Mouse (Mus musculus) intestine, embryonic 15.5 days (tissue): Measurements from ENCODE around the gene Gdpd3. TPM values are rescaled to one million over a fixed set of nuclear protein-coding genes. Genes with fewer than 3 reads are reported as not detected.

Source experiments
- ATAC-seq: fragments of 200-750 bp; cut with Nextera tagmentation; 2 replicates; pipeline ENCODE4 v1.8.0; 2017; ENCODE audit warnings: moderate TSS enrichment, moderate library complexity
- H3K27ac ChIP-seq: fragments of 300-500 bp; sonication (generic); 2 replicates; pipeline ENCODE4 v1.5.1; 2015; ENCODE audit warnings: mild to moderate bottlenecking, inconsistent platforms
- H3K27me3 ChIP-seq: fragments of 300-500 bp; sonication (generic); replicated peaks from 2 replicates; pipeline ENCODE4 v1.6.1; 2015; ENCODE audit warnings: inconsistent platforms
- H3K36me3 ChIP-seq: fragments of 300-500 bp; sonication (generic); 2 replicates; pipeline ENCODE4 v1.6.1; 2015; ENCODE audit warnings: inconsistent platforms
- H3K4me1 ChIP-seq: fragments of 300-500 bp; sonication (generic); replicated peaks from 2 replicates; pipeline ENCODE4 v1.6.1; 2015; ENCODE audit warnings: inconsistent platforms
- H3K4me2 ChIP-seq: fragments of 300-500 bp; sonication (generic); replicated peaks from 2 replicates; pipeline ENCODE4 v1.6.1; 2015; ENCODE audit warnings: mild to moderate bottlenecking, inconsistent platforms
- H3K4me3 ChIP-seq: fragments of 300-500 bp; sonication (generic); replicated peaks from 2 replicates; pipeline ENCODE4 v1.5.1; 2015; ENCODE audit warnings: inconsistent platforms
- H3K9ac ChIP-seq: fragments of 300-500 bp; sonication (generic); 2 replicates; pipeline ENCODE4 v1.6.1; 2015; ENCODE audit warnings: inconsistent platforms
- H3K9me3 ChIP-seq: fragments of 300-500 bp; sonication (generic); 2 replicates; pipeline ENCODE4 v1.6.1; 2016; ENCODE audit warnings: inconsistent platforms
- WGBS: fragments of 180-500 bp; shearing (Covaris S2); methylation state at CpG from one replicate; pipeline ENCODE4 v1.1.7; 2015; 5-methylcytosine and 5-hydroxymethylcytosine counted together
- polyA plus RNA-seq: library from polyadenylated mRNA; unstranded; fragments of >200 nt; fragmentation: Nextera tagmentation; extraction: Ambion mirVana; gene quantifications from 2 replicates; pipeline ENCODE4 v1.2.1, GENCODE M21; 2015

Gene Gdpd3
- polyA plus RNA-seq, 1 experiment from 2014 or later: 1.4 TPM

GRCm38 (mm10) chr7:126801057-126801422 lies 34.9 kb downstream of the Gdpd3 start:
- Histone ChIP-seq H3K27me3 (no peaks in the 10 kb centered on the region), H3K4me2 (no peak overlapping the region), H3K9me3 (no peaks in the 10 kb centered on the region), H3K4me1 (peaks cover 31% of the 10 kb centered on the region), H3K9ac (no peak overlapping the region), H3K27ac (no peak overlapping the region), H3K36me3 (peaks cover 14% of the 10 kb centered on the region), H3K4me3 (no peak overlapping the region)
- ATAC-seq: no peak
- WGBS: 93% methylated on average over 16 of the region's 16 CpGs

DNA sequence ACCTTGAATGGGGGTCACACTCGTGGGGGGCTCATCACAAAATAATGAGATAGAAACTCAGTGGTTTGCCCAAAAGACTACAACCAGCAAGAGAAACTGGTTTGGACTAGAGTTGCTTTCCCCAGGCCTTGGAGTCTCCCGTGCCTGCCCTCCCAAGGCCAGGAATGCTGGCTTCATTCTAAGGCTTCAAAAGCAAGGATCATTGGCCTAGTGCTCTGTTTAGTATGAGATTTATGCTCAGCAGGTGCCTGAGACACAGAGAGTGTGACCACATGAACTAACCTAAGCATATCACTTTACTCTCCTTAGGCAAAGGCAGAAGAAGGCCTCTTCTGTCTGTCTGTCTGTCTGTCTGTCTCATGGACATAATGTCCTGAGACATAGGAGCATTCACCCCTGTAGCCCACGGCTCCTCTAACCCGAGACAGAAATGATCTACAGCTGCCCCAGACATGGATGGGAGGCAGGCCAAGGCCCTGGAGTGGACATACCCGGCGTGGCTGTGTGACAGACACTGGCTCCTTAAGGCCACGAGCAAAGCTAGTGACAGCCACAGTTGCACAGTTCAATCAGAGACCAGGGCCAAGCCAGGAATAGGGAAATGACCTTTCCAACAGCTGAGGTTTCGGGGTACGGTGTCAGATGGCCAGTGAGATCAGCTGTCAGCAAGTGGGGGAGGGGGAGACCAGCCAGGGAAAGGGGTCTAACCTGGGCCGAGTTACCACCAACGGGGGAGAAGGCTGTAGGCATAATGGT lies 36.2 kb downstream of the Gdpd3 start:
- no peak overlapping the region for H3K27ac ChIP-seq

GRCm38 (mm10) chr7:126803181-126803580 lies 37.0 kb downstream of the Gdpd3 start:
- no peak for ATAC-seq
- WGBS: 67% methylated on average over 6 of the region's 6 CpGs
- H3K36me3 ChIP-seq: 0 out of 2 replicates have a peak, but pooled peaks cover 2% of the 10 kb centered on the region
- no peaks in the 10 kb centered on the region for H3K27me3 ChIP-seq
- H3K27ac ChIP-seq: 0 out of 2 replicates have a peak overlapping the region, but pooled peaks have one; percentile 13
- H3K4me2 ChIP-seq: no peak overlapping the region
- peaks cover 22% of the 10 kb centered on the region for H3K4me1 ChIP-seq
- no peak overlapping the region for H3K4me3 ChIP-seq
- H3K9ac ChIP-seq: no peak overlapping the region
- H3K9me3 ChIP-seq: no peaks in the 10 kb centered on the region

More for the DNA sequence above, 36.2 kb downstream of the Gdpd3 start:
- Histone ChIP-seq H3K27me3 (no peaks in the 10 kb centered on the region), H3K9ac (no peak overlapping the region), H3K36me3 (0 out of 2 replicates have a peak, but pooled peaks cover 2% of the 10 kb centered on the region), H3K9me3 (no peaks in the 10 kb centered on the region), H3K4me3 (no peak overlapping the region), H3K4me1 (peaks cover 19% of the 10 kb centered on the region), H3K4me2 (no peak overlapping the region)
- 85% methylated on average over 11 of the region's 11 CpGs for WGBS
- no peak for ATAC-seq

DNA sequence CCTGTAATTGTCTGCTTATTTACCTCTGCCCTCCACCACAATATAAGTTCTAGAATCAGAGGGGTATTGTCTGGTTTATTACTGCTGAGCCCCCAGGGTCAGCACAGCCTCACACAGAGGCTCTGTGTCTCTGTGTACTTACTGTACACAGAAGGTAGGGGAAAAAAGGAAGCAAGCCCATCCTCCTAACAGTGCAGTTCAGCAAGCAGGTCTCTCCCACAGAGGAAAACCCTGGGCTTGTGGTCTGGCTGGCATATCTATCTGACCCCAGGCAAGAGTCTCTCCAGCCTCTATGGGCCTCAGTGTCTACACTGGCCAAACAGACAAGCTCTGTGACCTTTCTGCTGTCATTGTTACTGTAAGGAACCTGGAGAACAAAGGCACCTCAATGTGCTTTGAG lies 37.6 kb downstream of the Gdpd3 start:
- Histone ChIP-seq H3K9me3 (no peaks in the 10 kb centered on the region), H3K9ac (no peak overlapping the region), H3K4me1 (peaks cover 28% of the 10 kb centered on the region), H3K36me3 (0 out of 2 replicates have a peak, but pooled peaks cover 2% of the 10 kb centered on the region), H3K4me3 (no peak overlapping the region), H3K27ac (0 out of 2 replicates have a peak overlapping the region, but pooled peaks have one; percentile 13), H3K27me3 (no peaks in the 10 kb centered on the region), H3K4me2 (no peak overlapping the region)
- no peak for ATAC-seq

DNA sequence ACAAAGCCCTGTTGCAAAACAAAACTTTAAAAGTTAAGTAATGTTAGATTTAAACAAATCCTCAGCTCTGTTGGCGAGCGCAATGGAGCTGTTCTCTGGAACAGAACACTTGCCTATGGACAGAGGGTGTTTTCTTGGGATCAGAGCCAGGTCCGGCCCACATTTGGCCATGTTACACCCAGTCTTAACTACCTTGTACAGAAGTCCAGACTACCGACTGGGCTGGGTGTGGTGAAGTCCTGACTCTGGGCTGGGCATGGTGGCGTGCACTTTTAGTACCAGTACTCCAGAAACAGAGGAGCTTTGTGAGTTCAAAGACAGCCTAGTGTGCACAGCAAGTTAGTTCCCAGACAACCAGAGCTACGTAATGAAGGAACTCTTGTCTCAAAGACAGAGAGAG lies 40.8 kb downstream of the Gdpd3 start:
- Histone ChIP-seq H3K27ac (no peak overlapping the region), H3K4me3 (no peak overlapping the region), H3K36me3 (0 out of 2 replicates have a peak, but pooled peaks cover 2% of the 10 kb centered on the region), H3K9me3 (no peaks in the 10 kb centered on the region), H3K27me3 (no peaks in the 10 kb centered on the region), H3K9ac (no peak overlapping the region), H3K4me1 (peaks cover 15% of the 10 kb centered on the region), H3K4me2 (no peak overlapping the region)
- WGBS: 66% methylated on average over 6 of the region's 6 CpGs
- ATAC-seq: no peak

DNA sequence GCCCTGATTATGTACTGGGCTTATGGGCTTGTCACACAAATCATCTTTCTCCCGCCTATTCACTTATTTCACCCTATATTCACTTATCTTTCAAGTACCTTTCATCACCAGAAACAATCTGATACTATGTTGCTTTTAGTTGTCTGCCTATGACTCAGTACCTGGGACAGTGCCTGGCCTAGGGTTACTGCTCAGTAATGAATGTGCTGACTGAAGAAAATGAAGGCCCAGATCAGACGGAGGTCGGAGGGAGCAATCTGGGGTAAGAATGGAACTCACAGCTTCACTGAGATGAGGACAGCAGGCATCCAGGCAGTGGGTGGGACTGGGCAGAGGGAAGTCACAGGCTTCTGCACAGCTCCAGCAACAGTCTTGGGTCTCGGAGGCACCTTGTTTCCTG lies 41.3 kb downstream of the Gdpd3 start:
- Histone ChIP-seq H3K27me3 (no peaks in the 10 kb centered on the region), H3K27ac (no peak overlapping the region), H3K9ac (no peak overlapping the region), H3K36me3 (0 out of 2 replicates have a peak, but pooled peaks cover 2% of the 10 kb centered on the region), H3K9me3 (no peaks in the 10 kb centered on the region), H3K4me1 (peaks cover 15% of the 10 kb centered on the region), H3K4me2 (peak overlapping the region; percentile 85), H3K4me3 (no peak overlapping the region)
- no peak for ATAC-seq
- 65% methylated on average over 4 of the region's 4 CpGs for WGBS

DNA sequence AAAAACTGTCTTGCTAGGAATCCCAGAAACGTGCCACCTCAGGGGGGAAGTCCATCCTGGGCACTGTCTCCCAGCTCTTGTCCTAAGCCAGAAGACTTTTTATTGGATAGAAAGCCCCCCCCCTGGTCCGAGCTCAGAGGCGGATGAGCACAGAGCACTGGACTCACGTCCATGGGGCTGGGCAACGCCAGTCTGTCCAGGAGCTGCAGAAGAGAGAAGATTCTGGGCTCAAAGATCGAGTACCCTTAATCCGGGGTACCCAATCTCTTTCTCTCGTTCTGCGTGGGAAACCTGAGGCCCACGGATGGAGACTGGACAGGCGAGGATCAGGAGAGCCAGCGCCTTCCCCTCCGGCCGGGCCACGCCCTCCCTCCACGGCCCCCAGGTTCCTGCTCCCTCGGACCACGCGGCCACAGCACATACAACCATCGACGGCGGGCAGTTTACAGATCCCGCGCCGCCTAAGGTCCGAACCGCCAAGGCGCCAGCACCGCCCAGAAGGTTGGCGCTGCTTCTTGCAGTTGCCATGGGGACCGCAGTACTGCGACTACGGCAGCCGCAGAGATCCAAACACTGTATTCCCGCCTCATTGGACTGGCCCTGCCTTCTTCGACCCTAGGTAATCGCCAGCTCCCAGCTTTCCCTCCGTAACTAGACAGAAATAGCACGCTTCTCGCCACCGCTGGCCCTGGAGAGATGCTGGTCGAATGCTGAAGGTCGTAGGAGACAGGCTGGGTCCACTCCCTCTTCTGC lies 42.7 kb downstream of the Gdpd3 start:
- Histone ChIP-seq H3K4me3 (peak overlapping the region; percentile 63), H3K27ac (peak overlapping the region; percentile 74), H3K4me1 (peaks cover 15% of the 10 kb centered on the region), H3K27me3 (no peaks in the 10 kb centered on the region), H3K4me2 (peak overlapping the region; percentile 85), H3K9ac (peak overlapping the region; percentile 76), H3K9me3 (no peaks in the 10 kb centered on the region), H3K36me3 (0 out of 2 replicates have a peak, but pooled peaks cover 2% of the 10 kb centered on the region)
- WGBS: under 1% methylated on average over 43 of the region's 43 CpGs
- ATAC-seq: peak; percentile 95

GRCm38 (mm10) chr7:126809723-126810369 lies 43.7 kb downstream of the Gdpd3 start:
- peak overlapping the region; percentile 85 for H3K4me2 ChIP-seq
- no peaks in the 10 kb centered on the region for H3K9me3 ChIP-seq
- H3K27ac ChIP-seq: no peak overlapping the region
- 52% methylated on average over 5 of the region's 5 CpGs for WGBS
- H3K4me3 ChIP-seq: no peak overlapping the region
- H3K27me3 ChIP-seq: no peaks in the 10 kb centered on the region
- no peaks in the 10 kb centered on the region for H3K36me3 ChIP-seq
- H3K4me1 ChIP-seq: peaks cover 15% of the 10 kb centered on the region
- H3K9ac ChIP-seq: no peak overlapping the region
- ATAC-seq: no peak

DNA sequence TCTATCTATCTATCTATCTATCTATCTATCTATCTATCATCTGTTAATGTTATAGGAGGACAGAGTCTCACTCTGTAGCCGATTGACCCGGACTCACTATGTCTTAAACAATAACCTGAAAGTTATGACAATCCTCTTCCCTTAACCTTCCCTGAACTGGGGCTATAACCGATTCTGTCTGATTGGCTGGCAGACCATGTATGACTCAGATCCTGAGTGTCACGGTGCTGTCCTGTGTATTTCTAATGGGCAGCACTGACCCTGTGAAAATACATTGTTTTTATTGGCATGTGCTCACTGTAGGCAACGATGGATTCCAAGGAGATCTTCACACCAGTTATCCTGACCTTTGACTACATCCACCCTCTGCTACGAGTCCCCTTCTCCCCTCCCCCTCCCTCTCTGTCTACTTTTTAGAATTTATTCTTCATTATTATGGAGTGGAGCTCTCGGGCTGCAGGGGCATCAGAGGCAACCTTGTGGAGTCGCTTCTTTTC lies 49.6 kb downstream of the Gdpd3 start:
- Histone ChIP-seq H3K9me3 (no peaks in the 10 kb centered on the region), H3K4me3 (no peak overlapping the region), H3K27ac (no peak overlapping the region), H3K27me3 (no peaks in the 10 kb centered on the region), H3K36me3 (no peaks in the 10 kb centered on the region), H3K4me2 (no peak overlapping the region), H3K4me1 (no peaks in the 10 kb centered on the region), H3K9ac (no peak overlapping the region)
- 60% methylated on average over 8 of the region's 8 CpGs for WGBS
- no peak for ATAC-seq

DNA sequence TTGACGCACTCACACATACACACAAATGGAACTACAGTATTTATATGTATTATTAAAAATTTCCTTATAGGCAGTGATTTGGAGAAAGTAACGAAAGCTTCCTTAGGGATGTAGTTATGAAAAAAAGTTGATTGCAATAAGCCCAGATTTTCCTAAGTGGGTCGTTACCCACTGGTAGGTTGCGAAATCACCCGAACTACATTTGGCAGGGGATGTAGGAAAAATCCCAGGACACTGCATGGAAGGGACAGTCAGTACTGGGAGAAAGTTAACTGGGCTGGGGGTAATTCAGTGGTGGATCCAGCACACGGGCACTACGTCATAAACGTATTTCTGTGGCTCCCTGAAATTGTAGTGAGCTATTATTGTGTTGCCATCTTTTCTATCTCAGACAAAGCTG lies 50.4 kb downstream of the Gdpd3 start:
- ATAC-seq: no peak
- Histone ChIP-seq H3K4me1 (no peaks in the 10 kb centered on the region), H3K4me2 (no peak overlapping the region), H3K9ac (no peak overlapping the region), H3K9me3 (no peaks in the 10 kb centered on the region), H3K4me3 (no peak overlapping the region), H3K27ac (no peak overlapping the region), H3K36me3 (no peaks in the 10 kb centered on the region), H3K27me3 (no peaks in the 10 kb centered on the region)
- 85% methylated on average over 8 of the region's 8 CpGs for WGBS

GRCm38 (mm10) chr7:126817595-126817994 lies 51.5 kb downstream of the Gdpd3 start:
- Histone ChIP-seq H3K4me2 (no peak overlapping the region), H3K9me3 (no peaks in the 10 kb centered on the region), H3K27me3 (peaks cover 5% of the 10 kb centered on the region; the same call in 1 of the 2 replicates), H3K4me1 (no peaks in the 10 kb centered on the region), H3K27ac (no peak overlapping the region), H3K36me3 (no peaks in the 10 kb centered on the region), H3K4me3 (no peak overlapping the region), H3K9ac (no peak overlapping the region)
- ATAC-seq: no peak
- WGBS: 83% methylated on average over 7 of the region's 7 CpGs

DNA sequence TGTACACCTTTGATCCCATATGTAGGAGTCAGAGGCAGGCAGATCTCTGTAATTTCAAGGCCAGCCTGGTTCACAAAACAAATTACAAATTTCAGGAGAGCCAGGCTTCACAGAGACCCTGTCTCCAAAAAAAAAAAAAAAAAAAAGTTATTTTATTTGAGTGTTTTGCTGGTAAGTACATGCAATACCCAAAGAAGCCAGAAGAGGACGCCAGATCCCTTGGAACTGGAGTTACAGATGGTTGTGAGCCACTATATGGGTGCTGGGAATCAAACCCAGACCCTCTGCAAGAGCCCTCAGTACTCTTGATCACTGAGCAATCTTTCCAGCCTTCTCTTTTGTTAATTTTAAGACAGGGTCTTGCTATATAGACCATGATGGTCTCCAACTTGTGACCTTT lies 52.7 kb downstream of the Gdpd3 start:
- 52% methylated on average over 1 of the region's 1 CpGs for WGBS
- Histone ChIP-seq H3K9ac (no peak overlapping the region), H3K9me3 (no peaks in the 10 kb centered on the region), H3K27ac (no peak overlapping the region), H3K36me3 (no peaks in the 10 kb centered on the region), H3K4me2 (no peak overlapping the region), H3K27me3 (peaks cover 13% of the 10 kb centered on the region), H3K4me3 (no peak overlapping the region), H3K4me1 (peaks cover 5% of the 10 kb centered on the region; the same call in 1 of the 2 replicates)
- no peak for ATAC-seq
